Mouse (Mus musculus): ENCODE results near the gene Plekhn1.

DNA sequence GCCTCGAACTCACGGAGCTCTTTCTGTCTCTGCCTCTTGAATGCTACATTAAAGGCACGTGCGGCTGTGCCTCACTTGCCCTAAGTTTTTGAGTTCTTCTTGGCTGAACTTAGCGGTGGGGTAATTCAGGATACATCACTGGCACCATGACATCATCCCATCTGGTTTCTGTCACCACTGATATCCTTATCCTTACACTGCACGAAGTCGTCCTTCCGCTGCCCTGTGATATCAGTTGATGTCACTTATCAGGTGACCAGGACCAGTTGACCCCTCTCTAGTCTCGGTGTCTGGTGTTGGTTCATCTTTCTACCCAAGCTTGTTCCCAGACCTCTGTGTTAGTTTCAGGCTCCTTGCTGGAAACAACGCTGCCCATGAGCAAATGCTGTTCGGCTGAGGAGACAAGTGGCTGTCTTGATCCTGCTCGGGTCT, 32.2 kb downstream of the Plekhn1 start:
- TF ChIP-seq CTCF (IDR thresholded peaks at IDR 0.05; ENCODE audit: low read depth, low read length): no peak
- TF ChIP-seq POLR2A (IDR thresholded peaks at IDR 0.05; ENCODE audit: extremely low read depth, insufficient read depth, low read length): no peak

All from liver, adult 2 months (tissue).